Mouse (Mus musculus) liver, postnatal 0 days (tissue): Measurements from ENCODE around the gene Gm20388.

Source experiments
- CTCF ChIP-seq: sonication (generic); IDR thresholded peaks from 2 replicates; pipeline ENCODE4 v1.5.1; 2016; ENCODE audit warnings: antibody characterized with exemption, low read depth
- EP300 ChIP-seq: IDR thresholded peaks from 2 replicates; pipeline ENCODE4 v1.6.1; 2016; ENCODE audit warnings: antibody characterized with exemption, low read depth, mild to moderate bottlenecking

DNA sequence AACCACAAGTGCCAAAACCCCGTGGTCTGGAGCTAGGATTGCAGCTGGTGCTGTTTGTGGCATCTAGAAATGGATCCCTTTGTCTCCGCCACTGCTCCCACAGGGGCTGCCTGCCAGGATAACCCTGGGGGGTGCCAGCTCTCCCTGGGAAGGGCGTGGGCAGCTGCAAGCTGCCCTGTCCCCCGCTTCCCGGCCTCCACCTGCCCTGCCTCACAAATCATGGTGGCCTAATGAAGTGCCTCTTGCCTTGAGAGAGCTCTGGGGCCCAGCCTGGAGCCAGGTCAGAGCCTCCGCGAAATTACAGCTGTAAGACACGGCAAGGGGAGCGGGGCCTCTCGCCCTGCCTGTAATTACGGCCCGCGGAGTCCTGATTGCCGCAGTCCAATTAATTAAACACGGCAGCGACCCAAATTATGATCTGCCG is 539.0 kb downstream of the Gm20388 start:
- TF ChIP-seq CTCF (no peak), EP300 (no peak)
